Mouse (Mus musculus): ENCODE measurements at regions not wholly inside any gene's neighbourhood (a gene's known extent, or its start where the extent isn't known, plus 50 kb on each side); places are given as distances from the start of the nearest gene placed in this dataset.

DNA sequence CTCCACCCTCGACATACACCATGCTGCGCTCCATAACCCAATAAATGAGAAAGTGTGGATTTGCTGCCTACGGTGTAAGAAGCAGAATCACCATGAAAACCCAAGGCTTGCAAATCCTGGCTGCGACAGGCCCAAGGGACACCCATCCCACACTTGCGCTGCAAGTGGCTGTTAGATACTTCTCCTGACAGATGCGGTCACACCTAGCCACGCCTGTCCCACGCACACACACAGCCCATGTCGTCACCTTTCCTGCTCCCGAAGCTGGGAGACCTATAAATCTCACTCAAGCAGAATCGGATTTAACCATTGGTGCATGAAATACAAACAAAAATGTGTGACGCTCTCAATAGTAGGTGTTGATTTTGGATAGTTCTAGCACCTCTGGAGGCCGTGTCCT is 145.8 kb downstream of the Irs2 start:
- TF ChIP-seq NELFE (IDR thresholded peaks at IDR 0.05; ENCODE audit: low read depth, low read length) = no peak
- TF ChIP-seq TBP (IDR thresholded peaks at IDR 0.05; ENCODE audit: low read depth, low read length) = no peak
- no peak for TF ChIP-seq MYC (IDR thresholded peaks at IDR 0.05; ENCODE audit: low read depth, low read length)
- no peak for TF ChIP-seq POLR2A (IDR thresholded peaks at IDR 0.05; ENCODE audit: control insufficient read depth in 1 of 2, insufficient read depth in 1 of 2, low read depth in 1 of 2, low read length in 2 of 2, poor library complexity in 1 of 2)
- TF ChIP-seq RAD21 (IDR thresholded peaks at IDR 0.05; ENCODE audit: low read depth, low read length) = no peak
- TF ChIP-seq RCOR1 (IDR thresholded peaks at IDR 0.05; ENCODE audit: low read depth, low read length) = no peak
- no peak for TF ChIP-seq USF2 (IDR thresholded peaks at IDR 0.05; ENCODE audit: borderline replicate concordance in 1 of 2, insufficient read depth in 1 of 2, low read depth in 1 of 2, low read length in 2 of 2)
- no peak for TF ChIP-seq SIN3A (IDR thresholded peaks at IDR 0.05; ENCODE audit: low read length)
- no peak for TF ChIP-seq TAL1 (IDR thresholded peaks at IDR 0.05; ENCODE audit: low read length)
- TF ChIP-seq JUND (IDR thresholded peaks at IDR 0.05; ENCODE audit: low read depth, low read length) = no peak
- no peak for TF ChIP-seq MAFK (IDR thresholded peaks at IDR 0.05; ENCODE audit: borderline replicate concordance, low read depth, low read length)
- no peak for TF ChIP-seq KAT2A (conservative IDR thresholded peaks at IDR 0.05; ENCODE audit: low read depth, low read length)
- TF ChIP-seq HCFC1 (IDR thresholded peaks at IDR 0.05; ENCODE audit: low read depth, low read length) = no peak
- TF ChIP-seq CHD2 (IDR thresholded peaks at IDR 0.05; ENCODE audit: low read length) = no peak
- no peak for TF ChIP-seq CHD1 (IDR thresholded peaks at IDR 0.05; ENCODE audit: low read depth, low read length)
- TF ChIP-seq UBTF (IDR thresholded peaks at IDR 0.05; ENCODE audit: borderline replicate concordance, insufficient read depth, low read depth, low read length) = no peak
- TF ChIP-seq POLR2AphosphoS5 (IDR thresholded peaks at IDR 0.05; ENCODE audit: borderline replicate concordance, low read depth, low read length) = no peak
- no peak overlapping the region for H3K4me3 ChIP-seq (ENCODE audit: control insufficient read depth in 1 of 2, insufficient read depth in 1 of 2, low read depth in 2 of 2, low read length in 2 of 2)
- H3K27me3 ChIP-seq (ENCODE audit: control insufficient read depth in 1 of 2, insufficient read depth in 2 of 2, low read length in 2 of 2) = peaks cover 0 to 1% of the 10 kb centered on the region in 2 experiments; a peak in 2 of 4 replicates
- no peaks in the 10 kb centered on the region for H3K79me2 ChIP-seq (ENCODE audit: control insufficient read depth, insufficient read depth, low read length, poor library complexity)
- no peaks in the 10 kb centered on the region for H3K9me3 ChIP-seq (replicated peaks; ENCODE audit: insufficient read depth, low read length)
- H3K9ac ChIP-seq (ENCODE audit: control insufficient read depth, low read depth, low read length, poor library complexity, severe bottlenecking) = no peak overlapping the region
- no peaks in the 10 kb centered on the region for H3K4me1 ChIP-seq (ENCODE audit: control insufficient read depth in 1 of 2, insufficient read depth in 2 of 2, low read length in 2 of 2)
- no peaks in the 10 kb centered on the region for H3K36me3 ChIP-seq (ENCODE audit: control insufficient read depth in 1 of 2, insufficient read depth in 2 of 2, low read length in 2 of 2)
- no peak for DNase-seq (ENCODE audit: low read depth, low spot score)
- no peak overlapping the region for H3K27ac ChIP-seq (ENCODE audit: control insufficient read depth, low read depth, low read length)

- Histone ChIP-seq H3K4me3 (ENCODE audit: control insufficient read depth in 1 of 2, insufficient read depth in 1 of 2, low read depth in 2 of 2, low read length in 2 of 2) (no peak overlapping the region), H3K4me1 (ENCODE audit: control insufficient read depth in 1 of 2, insufficient read depth in 2 of 2, low read length in 2 of 2) (no peaks in the 10 kb centered on the region), H3K27me3 (ENCODE audit: control insufficient read depth in 1 of 2, insufficient read depth in 2 of 2, low read length in 2 of 2) (peaks cover 0 to 1% of the 10 kb centered on the region in 2 experiments; a peak in 2 of 4 replicates), H3K9ac (ENCODE audit: control insufficient read depth, low read depth, low read length, poor library complexity, severe bottlenecking) (no peak overlapping the region), H3K27ac (ENCODE audit: control insufficient read depth, low read depth, low read length) (no peak overlapping the region), H3K36me3 (ENCODE audit: control insufficient read depth in 1 of 2, insufficient read depth in 2 of 2, low read length in 2 of 2) (no peaks in the 10 kb centered on the region), H3K79me2 (ENCODE audit: control insufficient read depth, insufficient read depth, low read length, poor library complexity) (no peaks in the 10 kb centered on the region), H3K9me3 (replicated peaks; ENCODE audit: insufficient read depth, low read length) (no peaks in the 10 kb centered on the region)
- no peak for TF ChIP-seq GABPA (IDR thresholded peaks at IDR 0.05; ENCODE audit: low read depth, low read length)
- no peak for TF ChIP-seq HCFC1 (IDR thresholded peaks at IDR 0.05; ENCODE audit: low read depth, low read length)
- no peak for TF ChIP-seq UBTF (IDR thresholded peaks at IDR 0.05; ENCODE audit: borderline replicate concordance, insufficient read depth, low read depth, low read length)
- no peak for TF ChIP-seq NRF1 (IDR thresholded peaks at IDR 0.05; ENCODE audit: insufficient read depth, low read depth, low read length, poor library complexity, severe bottlenecking)
- no peak for TF ChIP-seq EP300 (IDR thresholded peaks at IDR 0.05; ENCODE audit: low read depth in 1 of 2, low read length in 2 of 2)
- no peak for TF ChIP-seq RCOR1 (IDR thresholded peaks at IDR 0.05; ENCODE audit: low read depth, low read length)
- TF ChIP-seq ETS1 (IDR thresholded peaks at IDR 0.05; ENCODE audit: low read depth, low read length) = no peak
- no peak for TF ChIP-seq ZC3H11A (IDR thresholded peaks at IDR 0.05; ENCODE audit: low read depth, low read length)
- TF ChIP-seq NELFE (IDR thresholded peaks at IDR 0.05; ENCODE audit: low read depth, low read length) = no peak
- TF ChIP-seq TBP (IDR thresholded peaks at IDR 0.05; ENCODE audit: low read depth, low read length) = no peak
- no peak for TF ChIP-seq ZKSCAN1 (IDR thresholded peaks at IDR 0.05; ENCODE audit: low read depth, low read length)
- TF ChIP-seq USF1 (IDR thresholded peaks at IDR 0.05; ENCODE audit: low read depth, low read length) = no peak
- DNase-seq (ENCODE audit: low read depth, low spot score) = no peak
Measured at GRCm38 (mm10) chr8:10860810-10861209, 147.4 kb downstream of the Irs2 start.
